Mouse (Mus musculus): ENCODE measurements around the gene Rnf43.

GRCm38 (mm10) chr11:87763511-87763987 lies 101.0 kb downstream of the Rnf43 start:
- TF ChIP-seq CTCF (IDR thresholded peaks at IDR 0.05; ENCODE audit: control insufficient read depth, insufficient read depth, insufficient read length), result no peak
- no peak for TF ChIP-seq MYOG (IDR thresholded peaks at IDR 0.05; ENCODE audit: control insufficient read depth, extremely low read depth, insufficient read length)
- TF ChIP-seq MAX (IDR thresholded peaks at IDR 0.05), result no peak
- no peak for TF ChIP-seq MYOD1 (IDR thresholded peaks at IDR 0.05; ENCODE audit: control insufficient read depth, insufficient read length, low read depth)
- TF ChIP-seq FOSL1 (IDR thresholded peaks at IDR 0.05; ENCODE audit: insufficient read depth, low read length, poor library complexity, severe bottlenecking), result no peak
- no peak for TF ChIP-seq USF1 (IDR thresholded peaks at IDR 0.05; ENCODE audit: low read depth)

Data from C2C12 (cell line).